Mouse (Mus musculus) adrenal gland, postnatal 25 days (tissue): ENCODE data around the gene Larp6. TPM values are rescaled to one million over a fixed set of nuclear protein-coding genes. Genes with fewer than 3 reads are reported as not detected.

Experiments used
- DNase-seq: peaks from one replicate; pipeline ENCODE4 v3.0.0; 2021; ENCODE audit warnings: mixed read lengths
- total RNA-seq: library from RNA; stranded (reverse); gene quantifications from 2 replicates; pipeline ENCODE4 v1.2.3, GENCODE M21; 2021

Gene Larp6
- total RNA-seq, 1 experiment from 2014 or later = 2.1 TPM

- DNase-seq = no peak
Measured at GRCm38 (mm10) chr9:60715271-60715670, 2.5 kb downstream of the Larp6 start.

- DNase-seq = no peak
Measured at GRCm38 (mm10) chr9:60715828-60716227, 3.0 kb downstream of the Larp6 start.

DNA sequence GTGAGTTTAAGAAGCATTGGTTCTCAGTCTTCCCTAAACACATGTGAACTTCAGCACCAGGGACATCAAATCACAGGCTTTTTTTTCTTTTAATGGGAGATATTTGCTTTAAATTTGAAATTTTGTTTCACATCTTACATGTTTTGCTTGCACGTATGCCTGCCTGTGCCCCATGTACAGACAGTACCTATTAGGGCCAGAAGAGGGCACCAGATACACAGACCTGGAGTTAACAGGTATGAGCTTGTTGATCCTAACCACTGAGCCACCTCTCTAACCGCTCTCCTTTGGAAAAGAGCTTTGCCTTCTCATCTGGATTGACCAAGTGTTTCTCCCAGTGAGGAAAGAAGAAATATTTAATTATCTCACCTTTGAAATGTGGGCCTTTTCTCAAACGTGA is 5.5 kb downstream of the Larp6 start:
- peak; percentile 40 for DNase-seq

DNA sequence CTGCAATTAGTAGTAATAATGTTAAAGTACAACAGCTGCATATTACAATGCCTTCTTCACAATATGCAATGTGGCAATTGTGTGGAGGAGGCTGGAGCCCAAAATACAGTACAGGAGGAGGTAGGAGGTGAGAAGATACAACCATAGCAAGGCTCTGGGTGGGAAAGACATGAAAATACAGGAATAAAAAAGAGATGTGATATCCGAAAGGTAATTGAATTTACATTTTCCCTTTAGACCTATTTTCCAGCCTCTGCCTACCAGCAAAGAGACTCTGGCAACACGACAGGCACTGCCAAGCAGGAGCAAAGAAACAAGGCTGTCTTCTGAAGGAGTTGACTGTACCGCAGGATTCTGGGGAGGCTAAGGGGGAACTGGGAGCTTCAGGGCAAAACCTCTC is 6.9 kb downstream of the Larp6 start:
- DNase-seq = no peak

- DNase-seq = no peak
Measured at GRCm38 (mm10) chr9:60724968-60725367, 12.2 kb downstream of the Larp6 start.

- DNase-seq = no peak
Measured at GRCm38 (mm10) chr9:60734321-60734720, 21.5 kb downstream of the Larp6 start.

GRCm38 (mm10) chr9:60739126-60739525 is 26.3 kb downstream of the Larp6 start:
- DNase-seq = no peak

- no peak for DNase-seq
Measured at GRCm38 (mm10) chr9:60741436-60741835, 28.6 kb downstream of the Larp6 start.

DNA sequence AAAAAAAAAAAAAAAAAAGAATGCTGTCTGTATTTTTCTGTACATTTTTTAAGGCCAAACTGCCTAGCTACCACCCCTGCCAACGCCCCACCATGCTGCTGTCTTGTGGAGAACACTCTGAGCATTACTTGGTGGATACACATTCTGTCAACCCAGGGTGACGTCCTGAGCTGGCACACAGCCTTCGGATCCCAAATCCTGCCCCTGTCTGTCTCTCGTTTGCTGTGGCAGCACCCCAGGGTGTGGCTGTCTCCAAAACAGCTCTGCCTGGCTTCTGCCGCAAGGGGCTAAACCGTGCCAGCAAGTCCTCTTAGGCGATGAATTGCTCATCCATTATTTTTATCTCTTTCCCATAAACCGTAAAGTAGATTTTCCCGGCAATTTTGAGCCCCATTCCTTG is 29.7 kb downstream of the Larp6 start:
- DNase-seq = no peak

- DNase-seq = peak; percentile 12
Measured at GRCm38 (mm10) chr9:60743180-60743900, 30.6 kb downstream of the Larp6 start.

- peak; percentile 49 for DNase-seq
Measured at GRCm38 (mm10) chr9:60744171-60744969, 31.6 kb downstream of the Larp6 start.

DNA sequence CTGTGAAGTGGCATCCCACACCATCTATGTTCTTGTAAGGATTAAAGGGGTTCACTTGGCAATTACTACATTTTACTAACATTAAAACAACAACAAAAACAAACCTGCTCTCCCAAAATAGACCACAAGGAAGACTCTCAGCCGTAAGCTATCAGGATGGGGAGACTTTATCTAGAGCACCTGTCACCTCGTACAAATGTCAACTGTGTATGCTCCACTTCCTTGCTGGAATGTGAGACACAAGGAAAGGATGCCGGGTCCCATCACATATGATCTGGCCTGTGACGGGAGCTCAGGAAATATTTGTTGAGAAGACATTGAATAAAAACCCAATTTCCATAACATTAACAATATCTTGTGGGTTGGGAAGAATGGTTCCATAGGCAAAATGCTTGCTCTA is 32.2 kb downstream of the Larp6 start:
- no peak for DNase-seq

DNA sequence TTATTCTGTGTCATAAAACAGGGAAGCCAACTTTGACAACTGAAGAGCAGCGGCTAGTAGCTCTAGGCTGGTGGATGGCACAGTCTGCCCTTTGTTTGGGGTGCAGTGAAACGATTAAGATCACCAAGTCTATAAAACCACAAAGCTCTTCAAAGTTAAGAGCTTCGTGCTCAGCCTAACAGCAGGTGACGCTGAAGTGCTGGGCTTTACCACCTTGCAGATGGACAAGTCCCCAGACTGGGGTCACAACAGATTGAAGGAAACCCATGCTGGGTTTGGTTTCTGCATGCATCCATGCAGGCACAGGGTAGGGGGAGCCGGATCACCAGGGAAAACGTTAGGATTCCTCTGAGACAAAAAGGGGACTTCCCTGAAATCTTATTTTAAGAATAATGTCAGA is 33.8 kb downstream of the Larp6 start:
- DNase-seq = no peak

DNA sequence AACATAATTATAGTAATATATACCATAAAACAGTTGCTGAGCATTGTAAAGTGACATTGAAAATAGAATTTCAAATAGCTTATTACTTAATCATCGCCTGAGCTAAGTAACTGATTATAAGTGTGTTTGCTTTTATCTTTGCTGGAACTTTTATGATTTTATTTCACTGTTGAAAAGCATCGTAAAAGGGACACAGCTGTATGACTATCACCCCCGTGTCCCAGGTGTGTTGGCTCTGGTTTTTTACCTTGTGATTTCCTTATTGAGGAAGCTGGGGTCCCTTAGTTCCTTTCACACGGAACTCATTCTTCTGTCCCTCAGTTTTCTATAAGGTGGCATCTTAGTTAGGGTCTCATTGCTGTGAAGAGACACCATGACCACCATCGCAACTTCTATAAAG is 34.9 kb downstream of the Larp6 start:
- no peak for DNase-seq

GRCm38 (mm10) chr9:60748191-60748590 is 35.4 kb downstream of the Larp6 start:
- DNase-seq = no peak

DNA sequence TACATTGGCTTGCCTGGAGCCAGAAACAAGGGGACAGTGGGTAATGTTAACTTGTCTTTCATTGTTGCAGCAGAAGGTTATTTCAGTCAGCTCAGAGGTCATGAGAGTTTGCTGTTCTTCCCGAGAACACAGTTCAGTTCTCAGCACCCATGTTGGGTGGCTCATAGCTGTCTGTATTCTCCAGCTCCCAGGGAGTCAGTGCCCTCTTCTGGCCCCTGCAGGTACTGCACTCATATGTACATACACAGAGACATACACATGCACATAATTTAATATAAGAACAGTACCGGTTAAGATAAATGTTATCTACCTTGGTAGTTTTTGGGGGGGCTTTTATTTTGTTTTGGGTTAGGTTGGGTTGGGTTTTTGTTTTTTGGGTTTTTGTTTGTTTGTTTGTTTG is 36.3 kb downstream of the Larp6 start:
- DNase-seq = no peak

- DNase-seq = no peak
Measured at GRCm38 (mm10) chr9:60751098-60751497, 38.3 kb downstream of the Larp6 start.

GRCm38 (mm10) chr9:60751971-60752370 is 39.2 kb downstream of the Larp6 start:
- no peak for DNase-seq

GRCm38 (mm10) chr9:60752636-60753035 is 39.8 kb downstream of the Larp6 start:
- DNase-seq = no peak

DNA sequence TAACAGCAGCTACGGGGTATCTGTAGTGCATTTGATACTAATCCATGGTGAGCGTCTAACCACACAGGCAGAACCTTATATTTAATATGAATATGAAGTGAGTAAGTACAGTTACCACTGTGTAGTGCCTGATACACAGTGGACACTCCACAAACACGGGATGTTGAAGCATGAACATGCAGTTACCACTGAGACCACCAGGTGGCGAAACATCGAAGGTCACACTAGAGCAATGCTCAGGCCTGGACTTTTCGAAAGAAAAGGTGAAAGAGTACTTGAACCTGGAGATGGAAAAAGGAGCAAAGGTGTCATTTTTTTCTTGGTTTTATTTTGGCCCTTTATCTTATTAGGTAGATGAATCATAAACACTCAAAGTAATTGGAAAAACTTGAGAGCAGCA is 43.5 kb downstream of the Larp6 start:
- peak; percentile 74 for DNase-seq

DNA sequence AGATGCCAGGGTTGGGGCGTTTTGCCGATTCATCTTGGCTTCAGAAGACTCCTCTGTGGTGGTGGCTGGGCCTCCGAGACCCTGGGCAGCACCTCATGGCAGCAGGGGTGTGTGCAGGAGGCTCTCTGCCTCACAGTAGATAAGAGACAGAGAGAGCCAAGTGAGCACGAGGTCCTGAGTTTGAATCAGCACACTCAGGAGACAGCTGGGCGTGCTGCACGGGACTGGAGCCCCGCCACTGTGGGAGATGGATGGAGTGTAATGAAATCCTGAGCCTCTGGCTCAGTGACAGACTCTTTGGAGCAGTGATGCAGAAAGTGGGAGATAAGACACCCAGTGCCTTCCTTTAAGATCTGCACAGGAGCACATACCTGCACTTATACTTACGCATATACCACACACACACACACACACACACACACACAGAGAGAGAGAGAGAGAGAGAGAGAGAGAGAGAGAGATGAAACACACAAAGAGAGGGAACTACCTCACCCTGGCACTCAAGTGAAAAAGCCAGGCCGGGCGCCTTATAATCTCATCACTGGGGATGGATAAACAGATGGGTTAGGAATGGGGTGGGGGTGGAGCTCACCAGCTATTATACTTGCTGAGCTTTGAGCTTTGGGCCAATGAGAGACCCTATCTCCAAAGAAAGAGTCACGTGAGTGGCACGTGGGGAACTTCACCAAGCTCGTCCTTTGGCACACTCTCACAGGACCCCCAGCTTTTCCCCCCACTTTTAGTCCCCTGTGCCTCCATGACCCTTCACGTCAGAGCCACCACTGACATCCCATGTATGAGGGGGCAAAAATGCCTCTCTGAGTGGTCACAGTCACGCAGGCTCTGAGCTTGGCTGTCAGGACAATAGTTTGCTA is 44.3 kb downstream of the Larp6 start:
- no peak for DNase-seq

GRCm38 (mm10) chr9:60757817-60758216 is 45.0 kb downstream of the Larp6 start:
- DNase-seq = no peak
